Mouse (Mus musculus): ENCODE results near the gene Cdh4. TPM values are rescaled to one million over a fixed set of nuclear protein-coding genes. Genes with fewer than 3 reads are reported as not detected.
A peak's percentile ranks its signal among the peaks of the same experiment; 100 is the strongest.

The Cdh4 gene
- polyA plus RNA-seq, 1 experiment from 2014 or later, result 3.7 TPM

DNA sequence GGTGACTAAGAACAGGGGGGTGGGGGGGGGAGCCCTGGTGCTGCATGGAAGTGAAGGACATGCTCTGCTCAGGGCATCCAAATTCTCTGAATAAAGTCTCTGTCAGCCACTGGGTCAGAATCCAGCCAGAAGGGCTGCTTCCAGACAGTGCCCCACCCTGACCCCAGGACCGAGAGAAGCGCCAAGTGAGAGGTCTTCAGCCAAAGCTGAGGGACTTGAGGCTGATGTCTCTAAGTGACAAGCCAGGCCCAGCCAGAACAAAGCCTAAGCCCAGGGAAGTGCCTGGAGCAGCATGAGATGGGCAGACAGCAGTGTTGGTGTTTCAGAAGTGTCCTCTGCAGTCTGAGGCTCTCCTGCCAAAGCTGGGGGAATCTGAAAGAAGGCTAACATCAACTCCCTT is 91.7 kb downstream of the Cdh4 start:
- no peak for ATAC-seq (replicated peaks; ENCODE audit: insufficient number of reproducible peaks, low FRiP score, low TSS enrichment, low read depth)
- Histone ChIP-seq H3K27ac (replicated peaks; ENCODE audit: low read depth, low read length) (no peak overlapping the region), H3K4me1 (ENCODE audit: control insufficient read depth, insufficient read depth, low read length) (no peaks in the 10 kb centered on the region), H3K36me3 (replicated peaks; ENCODE audit: control insufficient read depth, insufficient read depth, low read depth, low read length) (no peaks in the 10 kb centered on the region), H3K9ac (replicated peaks; ENCODE audit: low read length) (no peak overlapping the region), H3K9me3 (replicated peaks; ENCODE audit: control insufficient read depth, low read length) (no peaks in the 10 kb centered on the region), H3K4me3 (ENCODE audit: low read depth, low read length) (no peak overlapping the region), H3K27me3 (ENCODE audit: control insufficient read depth, insufficient read depth, low read length) (no peaks in the 10 kb centered on the region), H3K4me2 (ENCODE audit: low read depth, low read length) (no peak overlapping the region)
- WGBS, result 48% methylated on average over 2 of the region's 2 CpGs
- DNase-seq (ENCODE audit: low spot score), result no peak

DNA sequence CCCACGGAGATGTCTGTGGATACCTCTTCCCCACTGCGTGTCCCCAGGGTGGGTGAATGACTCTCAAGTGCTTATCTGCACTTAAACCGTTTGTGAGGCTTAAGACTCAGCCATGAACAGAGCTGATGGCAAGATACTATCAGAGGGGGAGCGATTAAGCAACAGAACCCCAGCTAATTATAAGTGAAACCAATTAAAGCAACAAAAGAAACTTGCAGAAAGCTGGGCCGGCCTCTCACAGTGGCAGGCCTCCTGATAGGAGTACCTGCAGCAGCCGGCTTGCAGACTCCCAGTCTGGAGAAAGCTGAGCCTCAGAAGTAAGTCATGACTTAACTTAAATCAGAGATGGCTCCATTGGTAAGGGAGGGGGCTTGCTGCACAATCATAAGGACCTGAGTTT is 93.0 kb downstream of the Cdh4 start:
- DNase-seq (ENCODE audit: low spot score), result no peak
- Histone ChIP-seq H3K9me3 (replicated peaks; ENCODE audit: control insufficient read depth, low read length) (no peaks in the 10 kb centered on the region), H3K4me2 (ENCODE audit: low read depth, low read length) (no peak overlapping the region), H3K27ac (replicated peaks; ENCODE audit: low read depth, low read length) (no peak overlapping the region), H3K9ac (replicated peaks; ENCODE audit: low read length) (no peak overlapping the region), H3K27me3 (ENCODE audit: control insufficient read depth, insufficient read depth, low read length) (no peaks in the 10 kb centered on the region), H3K4me3 (ENCODE audit: low read depth, low read length) (no peak overlapping the region), H3K36me3 (replicated peaks; ENCODE audit: control insufficient read depth, insufficient read depth, low read depth, low read length) (no peaks in the 10 kb centered on the region), H3K4me1 (ENCODE audit: control insufficient read depth, insufficient read depth, low read length) (no peaks in the 10 kb centered on the region)
- WGBS, result 12% methylated on average over 6 of the region's 6 CpGs
- ATAC-seq (replicated peaks; ENCODE audit: insufficient number of reproducible peaks, low FRiP score, low TSS enrichment, low read depth), result no peak

DNA sequence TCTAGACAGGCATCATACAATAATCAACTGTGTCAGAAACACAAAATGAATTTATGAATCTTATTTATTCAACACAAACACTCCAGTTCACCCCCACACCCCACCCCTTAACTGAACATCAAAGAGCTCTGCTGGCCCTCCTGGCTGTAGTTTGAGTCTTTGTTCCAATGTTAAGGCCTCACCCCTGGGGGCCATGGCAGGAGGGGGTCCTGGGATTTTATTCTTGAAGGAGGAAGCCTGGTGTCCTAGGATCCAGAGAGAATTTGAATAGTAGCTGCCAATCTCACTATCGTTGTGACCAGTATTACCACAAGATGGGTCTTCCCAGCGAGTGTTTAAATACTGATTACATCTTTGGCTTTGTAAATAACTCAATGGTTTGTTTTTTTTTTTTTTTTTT is 94.5 kb downstream of the Cdh4 start:
- Histone ChIP-seq H3K4me2 (ENCODE audit: low read depth, low read length) (no peak overlapping the region), H3K4me1 (ENCODE audit: control insufficient read depth, insufficient read depth, low read length) (no peaks in the 10 kb centered on the region), H3K27me3 (ENCODE audit: control insufficient read depth, insufficient read depth, low read length) (no peaks in the 10 kb centered on the region), H3K9ac (replicated peaks; ENCODE audit: low read length) (no peak overlapping the region), H3K27ac (replicated peaks; ENCODE audit: low read depth, low read length) (no peak overlapping the region), H3K36me3 (replicated peaks; ENCODE audit: control insufficient read depth, insufficient read depth, low read depth, low read length) (no peaks in the 10 kb centered on the region), H3K4me3 (ENCODE audit: low read depth, low read length) (no peak overlapping the region), H3K9me3 (replicated peaks; ENCODE audit: control insufficient read depth, low read length) (no peaks in the 10 kb centered on the region)
- no peak for DNase-seq (ENCODE audit: low spot score)
- no peak for ATAC-seq (replicated peaks; ENCODE audit: insufficient number of reproducible peaks, low FRiP score, low TSS enrichment, low read depth)
- WGBS, result 12% methylated on average over 2 of the region's 2 CpGs

DNA sequence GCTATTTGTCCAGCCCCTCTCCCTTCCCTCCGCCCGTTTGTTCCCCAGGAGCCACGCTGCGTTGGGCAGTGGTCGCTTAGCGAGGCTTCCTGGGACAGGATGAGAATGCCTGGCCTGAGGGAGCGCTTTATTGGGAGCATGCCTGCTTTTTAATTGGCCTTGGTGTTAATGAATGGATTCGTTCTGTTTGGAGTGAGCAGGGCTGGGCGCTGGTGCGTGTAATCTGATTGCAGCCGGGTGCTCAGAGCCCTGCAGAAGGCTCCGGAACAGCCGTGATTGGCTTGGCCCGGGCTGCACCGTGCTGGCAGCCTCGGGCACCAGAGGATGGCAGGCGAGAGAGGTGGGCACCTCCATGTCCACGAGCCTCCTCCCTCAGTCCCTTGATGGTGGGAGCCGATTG is 95.2 kb downstream of the Cdh4 start:
- Histone ChIP-seq H3K36me3 (replicated peaks; ENCODE audit: control insufficient read depth, insufficient read depth, low read depth, low read length) (no peaks in the 10 kb centered on the region), H3K9ac (replicated peaks; ENCODE audit: low read length) (no peak overlapping the region), H3K4me1 (ENCODE audit: control insufficient read depth, insufficient read depth, low read length) (no peaks in the 10 kb centered on the region), H3K4me2 (ENCODE audit: low read depth, low read length) (peak overlapping the region; percentile 21; the same call in 1 of the 2 replicates), H3K9me3 (replicated peaks; ENCODE audit: control insufficient read depth, low read length) (no peaks in the 10 kb centered on the region), H3K27me3 (ENCODE audit: control insufficient read depth, insufficient read depth, low read length) (no peaks in the 10 kb centered on the region), H3K27ac (replicated peaks; ENCODE audit: low read depth, low read length) (no peak overlapping the region), H3K4me3 (ENCODE audit: low read depth, low read length) (no peak overlapping the region)
- DNase-seq (ENCODE audit: low spot score), result peak; percentile 45
- peak; percentile 82 for ATAC-seq (replicated peaks; ENCODE audit: insufficient number of reproducible peaks, low FRiP score, low TSS enrichment, low read depth)
- 2% methylated on average over 19 of the region's 19 CpGs for WGBS

DNA sequence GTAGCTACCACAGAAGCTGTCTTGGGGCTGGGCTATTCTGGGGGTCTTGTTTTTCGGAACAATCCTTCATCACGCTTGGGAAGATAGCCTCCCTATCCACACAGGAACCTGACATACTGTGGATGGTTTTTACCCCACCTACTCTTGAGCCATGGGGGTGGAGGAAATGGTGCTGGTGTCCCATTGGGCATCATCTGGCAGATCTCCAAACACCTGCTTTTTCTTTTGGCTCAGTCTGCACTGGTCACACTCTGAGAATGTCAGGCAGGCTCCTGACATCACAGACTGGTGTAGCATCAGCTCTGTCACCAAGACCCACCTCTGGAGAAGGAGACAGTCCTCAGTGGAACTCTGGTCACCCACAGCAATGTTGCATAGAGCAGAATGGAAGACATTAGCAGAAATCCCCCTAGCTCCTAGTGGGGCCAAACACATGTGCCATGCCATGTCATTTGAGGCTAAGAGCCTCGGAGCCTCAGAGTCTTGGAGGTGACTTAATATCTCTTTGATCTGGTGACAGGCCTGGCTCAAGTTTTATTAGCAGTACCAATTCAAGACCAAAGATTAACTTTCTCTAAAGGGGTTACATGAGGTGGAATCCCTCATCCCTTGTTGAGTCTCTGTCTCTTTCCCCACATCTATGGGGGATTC is 95.7 kb downstream of the Cdh4 start:
- no peak overlapping the region for H3K27ac ChIP-seq (replicated peaks; ENCODE audit: low read depth, low read length)
- WGBS, result 20% methylated on average over 3 of the region's 3 CpGs
- no peaks in the 10 kb centered on the region for H3K27me3 ChIP-seq (ENCODE audit: control insufficient read depth, insufficient read depth, low read length)
- H3K4me3 ChIP-seq (ENCODE audit: low read depth, low read length), result no peak overlapping the region
- no peaks in the 10 kb centered on the region for H3K36me3 ChIP-seq (replicated peaks; ENCODE audit: control insufficient read depth, insufficient read depth, low read depth, low read length)
- H3K9ac ChIP-seq (replicated peaks; ENCODE audit: low read length), result no peak overlapping the region
- H3K9me3 ChIP-seq (replicated peaks; ENCODE audit: control insufficient read depth, low read length), result no peaks in the 10 kb centered on the region
- no peaks in the 10 kb centered on the region for H3K4me1 ChIP-seq (ENCODE audit: control insufficient read depth, insufficient read depth, low read length)
- peak overlapping the region; percentile 21; the same call in 1 of the 2 replicates for H3K4me2 ChIP-seq (ENCODE audit: low read depth, low read length)
- DNase-seq (ENCODE audit: low spot score) (no peak), ATAC-seq (replicated peaks; ENCODE audit: insufficient number of reproducible peaks, low FRiP score, low TSS enrichment, low read depth) (0 out of 2 replicates have a peak, but pooled peaks have one; percentile 29)

DNA sequence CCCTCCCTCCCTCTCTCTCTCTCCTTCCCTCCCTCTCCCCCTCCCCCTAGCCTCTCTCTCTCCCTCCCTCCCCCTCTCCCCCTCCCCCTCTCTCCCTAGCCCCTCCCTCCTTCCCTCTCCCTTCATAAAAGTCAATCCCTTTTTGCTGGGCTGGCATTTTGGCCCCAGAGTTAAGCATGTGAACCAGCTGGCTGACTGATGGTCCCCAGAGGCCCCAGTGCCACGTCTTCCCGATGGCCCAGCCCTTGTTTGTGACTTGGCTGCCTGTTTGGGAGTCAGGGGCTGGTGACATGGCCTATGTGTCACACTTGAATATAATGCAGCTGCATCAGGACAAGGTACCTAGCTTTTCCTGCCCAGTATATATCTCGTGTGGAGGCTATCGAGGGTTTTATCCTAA is 96.3 kb downstream of the Cdh4 start:
- Histone ChIP-seq H3K9me3 (replicated peaks; ENCODE audit: control insufficient read depth, low read length) (no peaks in the 10 kb centered on the region), H3K27ac (replicated peaks; ENCODE audit: low read depth, low read length) (no peak overlapping the region), H3K4me1 (ENCODE audit: control insufficient read depth, insufficient read depth, low read length) (no peaks in the 10 kb centered on the region), H3K27me3 (ENCODE audit: control insufficient read depth, insufficient read depth, low read length) (no peaks in the 10 kb centered on the region), H3K36me3 (replicated peaks; ENCODE audit: control insufficient read depth, insufficient read depth, low read depth, low read length) (no peaks in the 10 kb centered on the region), H3K9ac (replicated peaks; ENCODE audit: low read length) (no peak overlapping the region), H3K4me2 (ENCODE audit: low read depth, low read length) (no peak overlapping the region), H3K4me3 (ENCODE audit: low read depth, low read length) (no peak overlapping the region)
- ATAC-seq (replicated peaks; ENCODE audit: insufficient number of reproducible peaks, low FRiP score, low TSS enrichment, low read depth) (0 out of 2 replicates have a peak, but pooled peaks have one; percentile 10), DNase-seq (ENCODE audit: low spot score) (no peak)
- WGBS, result 41% methylated on average over 4 of the region's 4 CpGs

DNA sequence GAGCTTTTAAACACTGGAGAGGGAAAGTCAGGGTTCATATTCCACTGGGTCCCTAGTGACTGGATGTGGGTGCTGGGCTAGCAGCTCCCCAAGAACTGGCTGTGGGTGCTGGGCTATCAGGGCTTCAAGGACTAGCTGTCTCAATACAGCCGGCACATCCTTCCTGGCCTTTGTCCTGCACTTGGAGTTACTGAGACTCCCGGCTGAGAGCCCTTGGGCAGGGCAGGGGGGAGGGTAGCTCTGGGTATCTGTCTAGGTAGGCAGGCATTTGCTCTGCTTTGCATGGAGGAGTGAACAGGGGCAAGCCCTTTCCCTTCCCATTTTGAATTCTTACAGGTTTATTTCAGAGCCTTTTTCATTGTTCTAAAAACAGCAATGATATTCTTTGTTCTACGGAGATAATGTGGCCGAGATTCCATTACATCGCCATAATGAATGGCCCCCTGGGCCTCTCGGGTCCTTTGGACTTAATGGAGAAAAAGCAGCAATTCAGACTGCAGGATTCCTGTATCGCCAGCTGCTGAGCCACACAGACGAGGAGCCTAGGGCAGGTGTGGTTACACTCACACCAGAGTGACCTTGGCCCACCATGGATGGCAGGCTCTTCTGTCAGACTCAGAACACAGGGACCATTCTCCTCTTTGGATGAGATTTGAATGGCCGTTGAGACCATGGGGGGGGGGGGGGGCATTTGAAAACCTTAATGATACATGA is 97.5 kb downstream of the Cdh4 start:
- ATAC-seq (replicated peaks; ENCODE audit: insufficient number of reproducible peaks, low FRiP score, low TSS enrichment, low read depth), result no peak
- Histone ChIP-seq H3K27me3 (ENCODE audit: control insufficient read depth, insufficient read depth, low read length) (no peaks in the 10 kb centered on the region), H3K4me2 (ENCODE audit: low read depth, low read length) (no peak overlapping the region), H3K4me1 (ENCODE audit: control insufficient read depth, insufficient read depth, low read length) (no peaks in the 10 kb centered on the region), H3K36me3 (replicated peaks; ENCODE audit: control insufficient read depth, insufficient read depth, low read depth, low read length) (no peaks in the 10 kb centered on the region), H3K4me3 (ENCODE audit: low read depth, low read length) (no peak overlapping the region), H3K9me3 (replicated peaks; ENCODE audit: control insufficient read depth, low read length) (no peaks in the 10 kb centered on the region), H3K9ac (replicated peaks; ENCODE audit: low read length) (no peak overlapping the region), H3K27ac (replicated peaks; ENCODE audit: low read depth, low read length) (no peak overlapping the region)
- WGBS, result 16% methylated on average over 9 of the region's 9 CpGs
- DNase-seq (ENCODE audit: low spot score), result no peak

DNA sequence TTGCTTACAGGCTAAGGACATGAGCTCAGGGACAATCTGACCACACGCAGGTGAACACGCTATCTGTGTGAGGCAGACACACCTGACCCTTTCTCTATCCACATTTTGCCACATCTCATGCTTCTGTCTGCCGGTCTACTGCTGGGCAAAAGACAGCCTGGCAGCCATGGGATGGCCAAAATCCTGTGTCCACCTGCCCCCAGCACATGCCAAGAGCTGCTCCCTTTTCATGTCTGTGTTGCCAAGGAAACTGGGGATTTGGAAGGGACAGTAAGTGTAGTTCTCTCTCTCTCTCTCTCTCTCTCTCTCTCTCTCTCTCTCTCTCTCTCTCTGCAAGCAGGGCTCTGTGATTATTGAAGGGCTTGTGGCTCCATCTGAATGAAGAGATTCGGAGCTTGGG is 98.9 kb downstream of the Cdh4 start:
- DNase-seq (ENCODE audit: low spot score), result no peak
- no peaks in the 10 kb centered on the region for H3K4me1 ChIP-seq (ENCODE audit: control insufficient read depth, insufficient read depth, low read length)
- no peaks in the 10 kb centered on the region for H3K36me3 ChIP-seq (replicated peaks; ENCODE audit: control insufficient read depth, insufficient read depth, low read depth, low read length)
- no peak for ATAC-seq (replicated peaks; ENCODE audit: insufficient number of reproducible peaks, low FRiP score, low TSS enrichment, low read depth)
- H3K27me3 ChIP-seq (ENCODE audit: control insufficient read depth, insufficient read depth, low read length), result no peaks in the 10 kb centered on the region
- H3K9me3 ChIP-seq (replicated peaks; ENCODE audit: control insufficient read depth, low read length), result no peaks in the 10 kb centered on the region
- no peak overlapping the region for H3K4me2 ChIP-seq (ENCODE audit: low read depth, low read length)
- WGBS, result 99% methylated on average over 4 of the region's 4 CpGs
- H3K9ac ChIP-seq (replicated peaks; ENCODE audit: low read length), result no peak overlapping the region
- H3K4me3 ChIP-seq (ENCODE audit: low read depth, low read length), result no peak overlapping the region
- H3K27ac ChIP-seq (replicated peaks; ENCODE audit: low read depth, low read length), result no peak overlapping the region

All from embryonic facial prominence, embryonic 11.5 days (tissue).